Mouse (Mus musculus) intestine, embryonic 16.5 days (tissue): Measurements from ENCODE around the gene Plekho1. TPM values are rescaled to one million over a fixed set of nuclear protein-coding genes. Genes with fewer than 3 reads are reported as not detected.

Experiments
- ATAC-seq: fragments of 200-750 bp; cut with Nextera tagmentation; 2 replicates; pipeline ENCODE4 v1.8.0; 2017; ENCODE audit warnings: moderate TSS enrichment, moderate library complexity
- H3K27ac ChIP-seq: fragments of 300-500 bp; sonication (generic); 2 replicates; pipeline ENCODE4 v1.5.1; 2014; ENCODE audit warnings: mild to moderate bottlenecking, low read length
- H3K27me3 ChIP-seq: fragments of 300-500 bp; sonication (generic); replicated peaks from 2 replicates; pipeline ENCODE4 v1.6.1; 2014; ENCODE audit warnings: low read length, control low read depth, mixed read lengths; ENCODE audit not compliant: control insufficient read depth, insufficient read depth
- H3K36me3 ChIP-seq: fragments of 300-500 bp; sonication (generic); 2 replicates; pipeline ENCODE4 v1.6.1; 2014; ENCODE audit warnings: low read length, control low read depth; ENCODE audit not compliant: control insufficient read depth, insufficient read depth
- H3K4me1 ChIP-seq: fragments of 300-500 bp; sonication (generic); 2 replicates; pipeline ENCODE4 v1.6.1; 2014; ENCODE audit warnings: low read length, control low read depth, mixed read lengths; ENCODE audit not compliant: control insufficient read depth, insufficient read depth
- H3K4me2 ChIP-seq: fragments of 300-500 bp; sonication (generic); 2 replicates; pipeline ENCODE4 v1.6.1; 2014; ENCODE audit warnings: low read depth, low read length, control low read depth
- H3K4me3 ChIP-seq: fragments of 300-500 bp; sonication (generic); 2 replicates; pipeline ENCODE4 v1.5.1; 2014; ENCODE audit warnings: mild to moderate bottlenecking, low read length
- H3K9ac ChIP-seq: fragments of 300-500 bp; sonication (generic); 2 replicates; pipeline ENCODE4 v1.6.1; 2014; ENCODE audit warnings: low read depth, low read length
- H3K9me3 ChIP-seq: fragments of 300-500 bp; sonication (generic); 2 replicates; pipeline ENCODE4 v1.6.1; 2016; ENCODE audit warnings: low read length, control low read depth; ENCODE audit not compliant: control insufficient read depth
- WGBS: fragments of 180-500 bp; shearing (Covaris S2); extraction: QIAGEN DNeasy Blood & Tissue Kit; methylation state at CpG from one replicate; pipeline ENCODE4 v1.1.7; 2014; 5-methylcytosine and 5-hydroxymethylcytosine counted together
- polyA plus RNA-seq: library from polyadenylated mRNA; unstranded; fragments of >200 nt; fragmentation: Nextera tagmentation; extraction: Ambion mirVana; gene quantifications from 2 replicates; pipeline ENCODE4 v1.2.1, GENCODE M21; 2015

The Plekho1 gene
- polyA plus RNA-seq, 1 experiment from 2014 or later, result 17.7 TPM

DNA sequence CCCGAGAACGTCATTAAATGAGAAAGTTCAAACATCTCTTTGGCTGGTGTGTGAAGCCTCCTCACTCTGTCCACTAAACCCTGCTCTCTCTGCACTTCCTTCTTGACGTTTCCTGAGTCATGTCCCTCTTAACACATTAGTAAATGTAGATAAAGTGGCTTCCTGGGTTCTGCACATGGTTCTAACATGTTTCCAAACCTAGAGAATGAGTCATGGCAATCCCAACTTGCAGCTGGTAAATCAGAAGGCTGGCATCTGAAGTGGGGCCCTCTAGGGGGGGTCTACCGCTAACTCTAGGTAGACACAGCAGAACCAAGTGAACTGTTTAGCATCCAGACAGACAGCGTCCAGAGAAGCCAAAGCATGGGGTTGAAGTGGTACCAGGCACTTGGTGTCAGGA lies 21.7 kb upstream of the Plekho1 start:
- H3K4me1 ChIP-seq, result no peaks in the 10 kb centered on the region
- H3K4me3 ChIP-seq, result no peak overlapping the region
- no peak overlapping the region for H3K4me2 ChIP-seq
- H3K27me3 ChIP-seq, result no peaks in the 10 kb centered on the region
- H3K36me3 ChIP-seq, result no peaks in the 10 kb centered on the region
- no peak overlapping the region for H3K9ac ChIP-seq
- no peak for ATAC-seq
- no peak overlapping the region for H3K27ac ChIP-seq
- H3K9me3 ChIP-seq, result no peaks in the 10 kb centered on the region
- 63% methylated on average over 5 of the region's 5 CpGs for WGBS

DNA sequence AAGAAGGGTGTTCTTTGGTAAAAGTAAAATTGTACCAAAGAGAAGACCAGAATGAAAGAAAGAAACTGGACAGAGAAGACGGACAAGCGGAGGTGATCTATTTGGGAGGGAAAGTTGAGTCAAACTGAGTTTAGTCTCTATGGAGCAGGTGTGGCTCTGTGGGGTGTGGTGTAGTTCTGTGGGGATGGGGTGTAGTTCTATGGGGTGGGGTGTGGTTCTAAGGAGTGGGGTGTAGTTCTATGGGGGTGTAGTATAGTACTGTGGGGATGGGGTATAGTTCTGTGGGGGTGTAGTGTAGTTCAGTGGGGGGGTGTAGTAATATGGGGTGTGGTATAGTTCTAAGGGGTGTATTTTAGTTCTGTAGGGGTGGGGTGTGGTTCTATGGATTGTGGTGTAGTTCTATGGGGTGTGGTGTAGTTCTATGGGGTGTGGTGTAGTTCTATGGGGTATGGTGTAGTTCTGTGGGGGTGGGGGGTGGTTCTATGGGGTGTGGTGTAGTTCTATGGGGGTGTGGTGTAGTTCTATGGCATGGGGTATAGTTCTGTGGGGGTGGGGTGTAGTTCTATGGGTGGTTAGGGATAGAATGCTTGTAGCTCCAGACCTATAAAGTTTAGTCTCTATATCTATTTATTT lies 20.6 kb upstream of the Plekho1 start:
- Histone ChIP-seq H3K4me1 (no peaks in the 10 kb centered on the region), H3K36me3 (no peaks in the 10 kb centered on the region), H3K4me2 (no peak overlapping the region), H3K27me3 (no peaks in the 10 kb centered on the region), H3K9me3 (no peaks in the 10 kb centered on the region), H3K27ac (no peak overlapping the region), H3K9ac (no peak overlapping the region), H3K4me3 (no peak overlapping the region)
- WGBS, result 94% methylated on average over 2 of the region's 2 CpGs
- no peak for ATAC-seq

DNA sequence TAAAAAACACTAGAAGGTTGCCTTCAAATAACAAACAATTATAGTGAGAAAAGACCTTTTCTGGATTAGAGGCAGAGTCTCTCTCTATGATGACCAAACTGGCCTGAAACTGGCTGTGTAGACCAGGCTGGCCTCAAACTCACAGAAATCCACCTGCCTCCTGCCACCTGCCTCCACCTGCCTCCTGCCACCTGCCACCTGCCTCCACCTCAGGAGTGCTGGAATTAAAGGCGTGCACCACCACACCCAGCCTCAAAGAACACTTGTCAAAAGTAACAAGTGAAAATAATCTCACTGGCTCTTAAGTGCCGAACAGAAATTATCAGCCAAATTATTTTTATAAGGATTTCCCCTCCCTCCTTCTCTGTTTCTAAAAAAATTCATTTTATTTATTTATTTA lies 19.9 kb upstream of the Plekho1 start:
- H3K4me3 ChIP-seq, result no peak overlapping the region
- no peaks in the 10 kb centered on the region for H3K36me3 ChIP-seq
- H3K4me1 ChIP-seq, result no peaks in the 10 kb centered on the region
- H3K4me2 ChIP-seq, result no peak overlapping the region
- no peak overlapping the region for H3K9ac ChIP-seq
- no peak for ATAC-seq
- WGBS, result 83% methylated on average over 2 of the region's 2 CpGs
- no peak overlapping the region for H3K27ac ChIP-seq
- no peaks in the 10 kb centered on the region for H3K27me3 ChIP-seq
- H3K9me3 ChIP-seq, result no peaks in the 10 kb centered on the region

DNA sequence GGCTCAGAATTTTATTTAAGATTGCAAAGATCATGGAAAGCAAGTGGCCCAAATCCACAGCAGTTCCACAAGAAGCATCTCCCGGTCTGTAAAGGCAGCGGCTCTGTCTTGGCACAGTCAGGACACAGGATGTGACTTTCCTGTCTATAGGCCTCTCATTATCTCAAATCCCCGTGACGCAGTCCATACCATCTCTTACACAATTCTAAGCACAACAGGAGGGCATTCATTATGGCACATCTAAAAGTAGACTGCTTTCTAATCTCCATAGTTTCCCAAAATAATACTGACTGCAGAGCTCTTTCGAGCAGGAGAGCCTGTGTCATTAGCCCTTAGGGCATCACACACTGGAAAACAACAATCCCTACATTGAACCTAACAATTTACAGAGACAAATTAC lies 17.0 kb upstream of the Plekho1 start:
- no peaks in the 10 kb centered on the region for H3K9me3 ChIP-seq
- no peak overlapping the region for H3K27ac ChIP-seq
- no peak for ATAC-seq
- H3K27me3 ChIP-seq, result no peaks in the 10 kb centered on the region
- H3K4me2 ChIP-seq, result no peak overlapping the region
- H3K36me3 ChIP-seq, result no peaks in the 10 kb centered on the region
- WGBS, result 72% methylated on average over 5 of the region's 5 CpGs
- H3K4me3 ChIP-seq, result no peak overlapping the region
- H3K4me1 ChIP-seq, result no peaks in the 10 kb centered on the region
- no peak overlapping the region for H3K9ac ChIP-seq

DNA sequence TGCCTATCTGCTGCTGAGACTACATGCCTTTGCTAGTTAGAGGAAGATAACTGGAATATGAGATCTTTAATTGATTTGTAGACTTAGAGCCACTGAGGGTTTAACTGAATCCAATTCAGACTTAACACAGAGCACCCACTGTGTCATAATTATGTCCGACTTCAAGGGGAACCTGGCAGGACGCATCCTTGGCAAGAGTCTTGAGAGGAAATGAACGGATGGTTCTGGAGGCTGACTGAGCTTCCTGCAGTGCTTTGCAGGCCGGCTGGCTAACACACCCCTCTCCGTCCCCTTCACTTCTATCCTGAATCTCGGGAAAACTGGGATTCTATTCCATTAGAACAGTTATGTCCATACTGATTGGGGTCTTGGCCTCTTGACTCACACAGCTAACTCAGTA lies 12.7 kb upstream of the Plekho1 start:
- no peaks in the 10 kb centered on the region for H3K36me3 ChIP-seq
- 81% methylated on average over 6 of the region's 6 CpGs for WGBS
- no peak for ATAC-seq

DNA sequence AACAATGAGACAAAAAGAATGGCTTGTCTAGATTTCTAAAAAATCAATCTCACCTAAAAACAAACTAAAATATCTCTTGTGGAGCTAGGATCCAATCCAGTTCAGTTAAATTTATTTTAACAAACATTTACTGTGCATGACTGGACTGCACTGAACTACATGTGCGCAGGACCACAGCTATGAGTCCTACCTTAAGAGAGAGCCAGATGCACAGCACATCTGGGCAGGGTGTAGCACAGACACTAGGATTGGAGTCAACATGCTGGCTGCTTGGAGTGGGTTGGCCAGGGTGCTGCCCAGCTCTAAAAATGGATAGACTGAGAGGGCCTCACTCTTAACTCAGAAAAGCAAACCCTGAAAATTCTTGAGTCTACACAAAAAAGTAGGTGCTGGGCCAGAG lies 5.8 kb upstream of the Plekho1 start:
- no peak overlapping the region for H3K4me2 ChIP-seq
- H3K27ac ChIP-seq, result no peak overlapping the region
- peaks cover 6% of the 10 kb centered on the region for H3K4me1 ChIP-seq
- no peaks in the 10 kb centered on the region for H3K36me3 ChIP-seq
- H3K27me3 ChIP-seq, result no peaks in the 10 kb centered on the region
- no peak for ATAC-seq
- H3K9me3 ChIP-seq, result no peaks in the 10 kb centered on the region
- WGBS, result 95% methylated on average over 1 of the region's 1 CpGs
- no peak overlapping the region for H3K4me3 ChIP-seq
- no peak overlapping the region for H3K9ac ChIP-seq

More for the DNA sequence above, 12.7 kb upstream of the Plekho1 start:
- Histone ChIP-seq H3K4me2 (no peak overlapping the region), H3K9me3 (no peaks in the 10 kb centered on the region), H3K27ac (no peak overlapping the region), H3K27me3 (no peaks in the 10 kb centered on the region), H3K4me3 (no peak overlapping the region), H3K9ac (no peak overlapping the region), H3K4me1 (no peaks in the 10 kb centered on the region)

DNA sequence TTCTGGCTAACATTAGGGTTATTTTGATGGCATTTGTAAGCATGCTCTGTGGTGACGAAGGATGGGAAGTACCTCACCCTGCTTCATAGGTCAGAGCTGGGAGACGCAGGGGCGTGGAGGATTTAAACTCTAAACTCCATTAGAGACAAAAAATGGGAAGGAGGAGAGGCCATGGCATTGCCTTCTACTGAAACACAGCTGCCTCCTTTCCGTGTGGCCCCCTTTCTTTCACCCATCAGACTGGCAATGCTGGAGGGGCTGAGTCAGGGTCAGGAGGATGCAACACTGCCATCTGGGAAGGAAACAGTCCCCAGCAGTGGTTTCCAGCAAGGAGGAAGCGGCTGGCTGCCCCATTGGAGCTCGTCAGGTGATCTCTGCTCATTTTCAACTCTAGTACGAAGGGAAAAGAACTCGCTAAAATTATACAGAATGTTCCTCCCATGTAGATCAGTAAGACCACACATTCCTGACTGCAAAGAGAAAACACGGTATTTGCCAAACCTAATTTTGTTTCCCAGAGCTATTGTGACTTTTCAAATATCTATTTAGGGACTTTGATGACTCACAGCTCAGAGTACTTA lies 5.2 kb upstream of the Plekho1 start:
- H3K4me1 ChIP-seq, result peaks cover 6% of the 10 kb centered on the region
- no peaks in the 10 kb centered on the region for H3K27me3 ChIP-seq
- no peak overlapping the region for H3K4me2 ChIP-seq
- no peaks in the 10 kb centered on the region for H3K9me3 ChIP-seq
- 61% methylated on average over 9 of the region's 9 CpGs for WGBS
- H3K27ac ChIP-seq, result no peak overlapping the region
- ATAC-seq, result no peak
- H3K4me3 ChIP-seq, result no peak overlapping the region
- no peak overlapping the region for H3K9ac ChIP-seq
- no peaks in the 10 kb centered on the region for H3K36me3 ChIP-seq

DNA sequence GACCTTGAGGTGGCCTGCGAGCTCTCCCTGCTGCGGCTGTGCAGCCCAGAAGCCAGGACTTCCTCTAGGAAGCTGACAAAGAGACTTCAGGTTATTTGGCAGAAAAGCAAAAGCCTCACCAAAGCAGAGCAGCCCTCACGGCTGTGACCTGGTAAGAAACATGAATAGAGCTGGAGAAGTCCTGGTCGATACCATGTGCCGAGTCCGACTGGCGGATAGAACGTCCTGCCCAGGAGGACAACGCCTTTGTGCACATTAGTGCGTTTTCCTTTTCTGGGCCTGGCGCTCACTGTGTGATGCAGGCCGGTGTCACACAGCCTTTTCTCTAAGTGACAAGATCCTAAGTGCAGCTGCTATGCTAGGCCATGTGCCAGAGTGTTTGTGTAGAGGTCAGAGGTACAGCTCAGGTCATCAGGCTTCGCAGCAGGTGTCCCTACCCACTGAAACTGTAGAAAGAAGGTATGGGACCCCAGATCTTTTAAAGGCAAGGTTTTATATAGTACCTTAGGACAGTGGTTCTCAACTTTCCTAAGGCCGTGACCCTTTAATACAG lies 4.4 kb upstream of the Plekho1 start:
- no peak for ATAC-seq
- 73% methylated on average over 14 of the region's 14 CpGs for WGBS
- no peaks in the 10 kb centered on the region for H3K36me3 ChIP-seq
- peaks cover 6% of the 10 kb centered on the region for H3K4me1 ChIP-seq
- H3K4me2 ChIP-seq, result no peak overlapping the region
- H3K27me3 ChIP-seq, result no peaks in the 10 kb centered on the region
- no peaks in the 10 kb centered on the region for H3K9me3 ChIP-seq
- no peak overlapping the region for H3K4me3 ChIP-seq
- no peak overlapping the region for H3K9ac ChIP-seq
- no peak overlapping the region for H3K27ac ChIP-seq

DNA sequence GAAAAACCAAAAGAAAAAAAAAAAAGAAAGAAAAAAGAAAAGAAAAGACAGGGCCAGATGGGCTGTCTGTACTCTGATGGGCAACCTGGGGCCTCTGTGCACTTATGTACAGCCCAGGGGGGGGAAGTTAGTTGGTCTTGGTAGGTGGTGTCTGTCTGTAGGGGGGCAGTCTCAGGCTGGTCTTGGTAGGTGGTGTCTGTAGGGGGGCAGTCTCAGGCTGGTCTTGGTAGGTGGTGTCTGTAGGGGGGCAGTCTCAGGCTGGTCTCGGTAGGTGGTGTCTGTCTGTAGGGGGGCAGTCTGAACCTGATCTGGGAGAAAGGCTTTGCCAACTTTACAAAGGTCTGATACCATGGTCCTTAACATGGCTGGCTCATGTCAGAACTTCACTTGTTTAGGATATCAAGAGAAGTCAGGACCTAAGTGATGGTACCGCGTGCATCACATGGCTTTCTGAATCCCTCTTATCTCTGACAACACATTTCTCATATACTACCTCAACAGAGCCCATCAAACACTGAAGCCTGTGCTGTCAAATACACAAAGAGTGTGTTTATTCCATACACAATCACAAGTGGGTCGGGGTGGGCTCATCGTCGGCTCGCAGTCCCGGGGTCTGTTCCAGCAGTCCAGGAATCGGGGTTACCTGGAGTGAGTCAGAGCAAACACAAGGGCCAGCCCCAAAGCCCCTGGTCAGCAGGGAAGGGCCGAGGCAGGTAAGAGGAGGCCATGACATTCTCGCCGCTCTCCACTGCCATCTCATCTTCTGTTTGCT lies 3.7 kb upstream of the Plekho1 start:
- 78% methylated on average over 12 of the region's 12 CpGs for WGBS

More for the DNA sequence above, 3.7 kb upstream of the Plekho1 start:
- no peak overlapping the region for H3K4me3 ChIP-seq
- H3K27me3 ChIP-seq, result no peaks in the 10 kb centered on the region
- no peak overlapping the region for H3K4me2 ChIP-seq
- ATAC-seq, result no peak
- no peaks in the 10 kb centered on the region for H3K36me3 ChIP-seq
- H3K9me3 ChIP-seq, result no peaks in the 10 kb centered on the region
- H3K9ac ChIP-seq, result no peak overlapping the region
- peaks cover 6% of the 10 kb centered on the region for H3K4me1 ChIP-seq
- H3K27ac ChIP-seq, result no peak overlapping the region
